Mouse (Mus musculus) heart, adult 8-10 months (tissue): ENCODE data around the gene Hist2h2be. TPM values are rescaled to one million over a fixed set of nuclear protein-coding genes. Genes with fewer than 3 reads are reported as not detected.
A peak's percentile ranks its signal among the peaks of the same experiment; 100 is the strongest.
"Not testable (repeated sequence)": the region's sequence is repeated elsewhere in the genome, so short reads cannot be mapped to it uniquely, and the experiment has no call there.

Source experiments
- DNase-seq: peaks from one replicate; pipeline ENCODE4 v3.0.0; 2022; ENCODE audit warnings: low spot score
- total RNA-seq, 4 experiments: library from RNA; stranded (reverse); gene quantifications; 2 replicates each; pipeline ENCODE4 v1.2.4; 2022

Hist2h2be gene
- total RNA-seq, 4 experiments from 2014 or later, result 8.3 to 10.2 (median 9.8) TPM

DNA sequence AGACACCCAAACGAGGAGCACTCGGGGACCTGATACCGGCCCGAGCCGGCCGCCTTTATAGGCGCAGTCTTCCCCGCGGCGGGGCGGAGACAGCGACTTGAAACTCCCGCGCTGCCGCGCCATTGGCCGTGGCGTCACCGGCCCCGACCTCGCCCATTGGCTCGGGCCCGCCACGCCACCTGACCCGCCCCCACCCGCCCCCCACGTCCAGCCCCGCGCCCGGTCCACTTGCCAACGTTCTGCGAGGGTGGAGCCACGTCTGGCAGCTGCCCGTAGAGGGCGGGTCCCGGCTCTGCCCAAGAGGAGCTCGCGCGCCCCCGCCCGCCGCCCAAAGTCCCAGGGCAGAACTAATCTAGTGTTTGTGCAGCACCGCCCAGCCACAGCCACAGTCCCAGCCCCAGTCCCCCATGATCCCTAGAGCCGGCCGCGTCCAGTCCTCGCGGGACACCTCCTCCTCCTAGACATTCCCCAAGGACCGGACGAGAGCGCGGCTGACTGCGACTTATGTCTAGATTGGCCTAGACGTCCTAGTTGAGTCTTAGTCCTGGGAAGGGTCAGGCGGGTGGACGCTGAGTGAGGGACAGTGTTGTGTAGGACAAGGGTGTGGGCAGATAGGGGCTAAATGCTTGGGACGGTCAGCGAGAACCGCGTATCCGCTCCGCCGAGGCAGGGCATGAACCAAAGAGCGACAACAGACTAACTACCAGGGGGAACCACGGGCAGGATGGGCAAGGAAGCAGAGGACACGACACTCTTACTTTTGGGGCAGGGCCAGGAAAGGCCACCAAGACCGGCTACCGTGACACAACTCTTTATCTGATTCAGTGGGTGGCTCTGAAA is 18.3 kb downstream of the Hist2h2be start, which contains the start of gene Hist2h3c2:
Gene Hist2h3c2 (minus strand): TSS at position 174 of the 840 bp plus-strand sequence.
- DNase-seq, result not testable (repeated sequence)

DNA sequence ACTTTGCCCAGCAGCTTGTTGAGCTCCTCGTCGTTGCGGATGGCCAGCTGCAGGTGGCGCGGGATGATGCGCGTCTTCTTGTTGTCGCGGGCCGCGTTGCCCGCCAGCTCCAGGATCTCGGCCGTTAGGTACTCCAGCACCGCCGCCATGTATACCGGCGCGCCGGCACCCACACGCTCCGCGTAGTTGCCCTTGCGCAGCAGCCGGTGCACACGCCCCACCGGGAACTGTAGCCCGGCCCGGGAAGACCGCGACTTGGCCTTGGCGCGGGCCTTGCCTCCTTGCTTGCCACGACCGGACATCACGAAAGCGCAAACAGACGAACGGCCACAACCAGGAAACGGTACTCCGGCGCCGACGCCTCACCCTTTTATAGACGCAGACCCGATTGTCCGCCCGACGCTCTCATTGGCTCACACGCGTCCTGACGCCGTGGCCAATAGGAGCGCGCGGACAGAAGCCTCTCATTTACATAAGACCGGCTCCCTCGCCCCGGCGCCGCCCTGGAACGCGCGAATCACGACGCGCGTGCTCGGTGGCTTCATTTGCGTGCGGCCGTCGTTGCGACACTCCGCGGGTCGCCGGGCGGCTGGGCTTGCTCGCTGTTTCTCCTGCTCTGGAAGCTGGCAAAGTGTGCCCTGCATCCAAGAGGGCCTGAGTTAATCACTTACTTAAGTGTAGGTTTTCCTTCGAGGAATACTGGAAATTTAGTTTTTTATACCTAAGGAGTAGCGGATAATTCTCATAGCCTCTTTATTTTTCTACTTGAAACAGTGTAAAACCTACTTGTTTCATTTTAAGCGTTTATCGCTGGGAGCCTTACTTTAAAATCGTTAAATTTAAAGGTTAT is 19.3 kb downstream of the Hist2h2be start, which contains the start of gene Hist2h2aa2:
Gene Hist2h2aa2 (minus strand): TSS at position 328 of the 850 bp plus-strand sequence.
- DNase-seq, result peak; percentile 98

DNA sequence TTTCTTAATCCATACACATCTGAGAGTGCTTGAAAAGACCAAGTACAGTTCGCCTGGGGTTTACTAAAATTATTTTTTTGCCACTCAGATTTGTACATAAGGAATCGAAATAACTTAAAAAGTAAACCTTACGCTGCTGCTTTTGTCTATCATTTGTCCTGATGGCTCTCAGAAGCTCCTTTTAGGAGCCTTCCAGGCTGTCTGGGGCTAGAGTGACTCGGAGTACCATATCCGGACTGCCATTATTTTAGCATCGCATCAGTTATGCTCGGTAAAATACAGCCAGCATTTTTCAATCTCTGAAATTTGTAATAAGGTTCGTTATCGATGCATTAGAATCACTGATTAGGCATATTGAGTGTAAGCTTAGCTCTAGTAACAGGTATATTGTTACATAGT is 19.9 kb downstream of the Hist2h2be start:
- no peak for DNase-seq

DNA sequence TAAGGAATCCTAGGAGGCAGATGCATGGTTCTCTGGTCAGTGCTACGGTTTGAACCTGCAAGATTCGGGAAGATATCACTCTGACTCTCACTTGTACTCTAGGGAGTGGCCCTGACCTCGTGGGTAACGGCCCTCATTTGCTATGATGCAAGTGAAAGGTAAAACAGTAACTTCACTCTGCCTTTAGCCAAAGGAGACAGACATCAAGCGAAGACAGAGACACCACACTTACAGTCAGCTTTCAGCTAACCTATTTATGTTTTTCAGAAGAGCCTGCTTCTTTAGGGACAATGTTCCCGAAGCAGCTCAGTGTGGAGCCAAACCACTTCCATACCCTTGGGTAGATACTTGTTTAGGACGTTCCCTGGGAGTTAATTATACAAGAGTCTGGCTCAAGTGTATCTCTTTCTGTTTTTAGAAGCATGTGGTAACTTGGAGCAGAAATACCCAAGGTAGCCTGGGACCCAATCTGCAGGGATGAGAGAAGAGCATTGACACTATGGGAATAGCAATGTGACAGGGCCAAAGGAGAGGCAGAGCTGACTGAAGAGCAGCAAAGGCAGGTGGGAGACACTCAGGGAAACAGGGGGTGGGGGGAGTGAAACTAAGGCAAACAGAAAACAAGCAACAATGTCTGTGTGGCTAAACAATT is 23.1 kb downstream of the Hist2h2be start:
- DNase-seq, result peak; percentile 47

DNA sequence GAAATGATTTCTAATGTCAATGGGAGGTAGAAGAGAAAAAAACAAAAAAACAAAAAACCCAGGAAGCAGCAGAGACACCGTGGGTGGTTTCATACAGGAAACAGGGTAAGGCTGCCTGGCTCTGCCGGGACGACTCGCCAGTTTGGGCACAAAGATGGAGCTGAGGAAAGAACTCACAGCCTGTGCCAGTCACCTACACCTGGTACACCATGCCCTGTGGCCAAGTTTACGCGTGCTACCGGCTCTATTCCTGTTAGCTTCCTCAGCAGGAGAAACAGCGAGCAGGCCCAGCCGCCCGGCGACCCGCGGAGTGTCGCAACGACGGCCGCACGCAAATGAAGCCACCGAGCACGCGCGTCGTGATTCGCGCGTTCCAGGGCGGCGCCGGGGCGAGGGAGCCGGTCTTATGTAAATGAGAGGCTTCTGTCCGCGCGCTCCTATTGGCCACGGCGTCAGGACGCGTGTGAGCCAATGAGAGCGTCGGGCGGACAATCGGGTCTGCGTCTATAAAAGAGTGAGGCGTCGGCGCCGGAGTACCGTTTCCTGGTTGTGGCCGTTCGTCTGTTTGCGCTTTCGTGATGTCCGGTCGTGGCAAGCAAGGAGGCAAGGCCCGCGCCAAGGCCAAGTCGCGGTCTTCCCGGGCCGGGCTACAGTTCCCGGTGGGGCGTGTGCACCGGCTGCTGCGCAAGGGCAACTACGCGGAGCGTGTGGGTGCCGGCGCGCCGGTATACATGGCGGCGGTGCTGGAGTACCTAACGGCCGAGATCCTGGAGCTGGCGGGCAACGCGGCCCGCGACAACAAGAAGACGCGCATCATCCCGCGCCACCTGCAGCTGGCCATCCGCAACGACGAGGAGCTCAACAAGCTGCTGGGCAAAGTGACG is 24.3 kb downstream of the Hist2h2be start, which contains the start of gene Hist2h2aa1:
Gene Hist2h2aa1 (plus strand): TSS at position 495 of the 884 bp plus-strand sequence.
- DNase-seq, result peak; percentile 89

DNA sequence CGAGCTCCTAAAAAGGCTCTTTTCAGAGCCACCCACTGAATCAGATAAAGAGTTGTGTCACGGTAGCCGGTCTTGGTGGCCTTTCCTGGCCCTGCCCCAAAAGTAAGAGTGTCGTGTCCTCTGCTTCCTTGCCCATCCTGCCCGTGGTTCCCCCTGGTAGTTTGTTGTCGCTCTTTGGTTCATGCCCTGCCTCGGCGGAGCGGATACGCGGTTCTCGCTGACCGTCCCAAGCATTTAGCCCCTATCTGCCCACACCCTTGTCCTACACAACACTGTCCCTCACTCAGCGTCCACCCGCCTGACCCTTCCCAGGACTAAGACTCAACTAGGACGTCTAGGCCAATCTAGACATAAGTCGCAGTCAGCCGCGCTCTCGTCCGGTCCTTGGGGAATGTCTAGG is 25.1 kb downstream of the Hist2h2be start:
- not testable (repeated sequence) for DNase-seq

DNA sequence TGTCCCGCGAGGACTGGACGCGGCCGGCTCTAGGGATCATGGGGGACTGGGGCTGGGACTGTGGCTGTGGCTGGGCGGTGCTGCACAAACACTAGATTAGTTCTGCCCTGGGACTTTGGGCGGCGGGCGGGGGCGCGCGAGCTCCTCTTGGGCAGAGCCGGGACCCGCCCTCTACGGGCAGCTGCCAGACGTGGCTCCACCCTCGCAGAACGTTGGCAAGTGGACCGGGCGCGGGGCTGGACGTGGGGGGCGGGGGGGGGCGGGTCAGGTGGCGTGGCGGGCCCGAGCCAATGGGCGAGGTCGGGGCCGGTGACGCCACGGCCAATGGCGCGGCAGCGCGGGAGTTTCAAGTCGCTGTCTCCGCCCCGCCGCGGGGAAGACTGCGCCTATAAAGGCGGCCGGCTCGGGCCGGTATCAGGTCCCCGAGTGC is 25.5 kb downstream of the Hist2h2be start, which contains the start of gene Hist2h3c1:
Gene Hist2h3c1 (plus strand): TSS at position 259 of the 430 bp plus-strand sequence.
- DNase-seq, result not testable (repeated sequence)

DNA sequence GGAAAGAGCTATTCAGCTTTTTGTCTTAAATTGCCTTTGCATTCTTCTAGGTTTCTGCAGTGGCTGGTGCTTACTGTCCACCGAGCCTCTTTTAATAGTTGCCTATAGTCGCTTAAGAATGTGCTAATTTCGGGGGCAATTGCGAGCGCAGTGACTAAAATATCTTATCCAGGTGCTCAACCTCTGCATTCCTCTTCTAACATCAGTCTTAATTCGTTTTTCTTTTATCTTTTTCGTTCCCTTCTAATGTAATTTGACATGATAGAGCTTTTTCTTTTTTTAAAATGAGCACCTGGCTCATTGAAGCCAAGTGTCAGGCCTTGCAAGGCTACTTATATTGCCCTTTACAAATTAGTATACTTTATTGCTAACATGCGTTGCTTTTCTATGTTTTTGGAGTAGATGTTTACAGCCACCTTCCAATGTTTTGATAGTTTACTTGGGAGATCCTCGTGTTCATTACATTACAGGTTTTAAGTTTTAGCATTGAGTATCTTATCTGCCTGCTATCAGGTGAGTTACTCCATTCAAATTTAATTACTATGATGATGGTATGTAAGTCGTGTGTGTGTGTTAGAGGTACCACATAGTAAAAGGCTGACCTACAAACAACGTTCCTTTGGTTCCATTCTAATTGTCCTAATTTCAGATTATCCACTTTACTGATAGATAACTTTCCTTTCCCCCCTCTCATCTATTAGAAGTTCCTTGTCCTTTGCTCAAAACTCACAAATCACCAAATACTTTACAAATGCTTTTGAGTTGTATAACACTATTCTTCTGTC is 26.6 kb downstream of the Hist2h2be start:
- DNase-seq, result no peak

DNA sequence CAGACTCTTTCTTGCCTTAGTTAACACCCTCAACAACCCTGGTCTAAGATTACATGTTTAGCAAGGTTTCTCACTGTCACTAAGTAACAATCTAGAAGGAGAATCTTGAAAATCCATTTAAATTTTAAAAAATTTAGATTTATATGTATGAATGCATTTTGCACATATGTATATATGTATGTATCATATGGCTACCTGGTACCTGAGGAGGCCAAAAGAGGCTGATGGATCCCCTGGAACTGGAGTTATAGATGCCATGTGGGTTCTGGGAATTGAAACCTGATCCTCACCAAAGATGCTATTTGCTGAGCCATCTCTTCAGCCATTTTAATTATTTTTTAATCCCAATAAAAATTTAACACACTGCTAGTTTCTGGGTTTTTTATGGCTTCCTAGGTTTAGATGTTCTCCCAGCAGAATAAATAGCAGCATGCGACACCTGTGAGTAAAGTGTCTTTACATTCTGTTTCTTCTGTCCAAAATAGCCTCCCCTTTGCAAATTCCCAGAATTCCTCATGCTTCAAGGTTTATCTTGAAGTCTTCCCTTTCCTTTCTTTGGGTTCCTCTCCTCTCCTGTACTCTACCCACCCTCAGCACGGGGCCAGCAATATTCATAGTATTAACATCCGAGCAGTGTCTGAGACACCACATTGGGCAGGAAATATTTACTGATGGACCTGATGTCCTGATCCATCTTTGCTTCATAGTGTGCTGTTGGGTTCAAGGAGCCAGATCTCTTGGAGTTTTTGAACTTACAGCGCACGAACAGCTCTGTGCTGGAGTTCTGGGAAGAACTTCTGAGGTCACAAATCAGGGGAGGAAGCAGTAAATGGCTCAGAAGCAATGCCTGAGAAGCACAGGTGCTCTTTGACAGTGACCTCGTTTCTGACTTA is 27.5 kb downstream of the Hist2h2be start:
- DNase-seq, result no peak

DNA sequence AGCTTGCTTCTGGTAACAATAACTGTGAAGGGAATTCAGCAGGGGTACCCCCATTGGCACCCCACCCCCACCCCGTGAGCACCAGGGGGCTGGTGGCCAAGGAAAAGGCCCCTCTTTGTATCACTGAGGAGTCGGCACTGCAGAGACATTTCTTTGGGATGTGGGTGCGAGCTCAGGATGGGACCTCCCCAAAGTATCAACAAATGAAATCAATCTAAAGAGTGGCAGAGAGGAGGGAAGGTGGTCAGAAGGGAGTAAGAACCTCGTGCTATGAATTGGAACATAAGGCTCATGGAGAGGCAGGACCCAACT is 28.1 kb downstream of the Hist2h2be start:
- DNase-seq, result no peak

DNA sequence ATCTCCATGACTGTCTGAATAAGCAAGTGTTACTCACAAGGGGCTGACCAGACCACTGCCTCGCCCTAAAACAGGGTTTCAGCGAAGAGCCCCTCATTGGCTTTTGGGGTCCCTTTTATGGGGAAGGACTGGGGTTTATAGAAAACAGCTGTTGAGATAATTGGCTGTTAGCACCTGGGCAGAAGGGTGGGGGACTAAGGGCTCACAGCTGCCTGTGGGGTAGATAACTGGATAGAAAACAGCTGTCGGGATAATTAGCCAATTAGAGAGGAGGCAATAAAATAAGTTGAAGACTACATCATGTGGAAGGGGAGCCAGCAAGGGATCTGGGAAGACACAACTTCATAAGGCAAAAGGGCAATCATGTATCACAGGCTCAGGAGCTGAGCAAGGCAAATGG is 30.0 kb downstream of the Hist2h2be start:
- no peak for DNase-seq

DNA sequence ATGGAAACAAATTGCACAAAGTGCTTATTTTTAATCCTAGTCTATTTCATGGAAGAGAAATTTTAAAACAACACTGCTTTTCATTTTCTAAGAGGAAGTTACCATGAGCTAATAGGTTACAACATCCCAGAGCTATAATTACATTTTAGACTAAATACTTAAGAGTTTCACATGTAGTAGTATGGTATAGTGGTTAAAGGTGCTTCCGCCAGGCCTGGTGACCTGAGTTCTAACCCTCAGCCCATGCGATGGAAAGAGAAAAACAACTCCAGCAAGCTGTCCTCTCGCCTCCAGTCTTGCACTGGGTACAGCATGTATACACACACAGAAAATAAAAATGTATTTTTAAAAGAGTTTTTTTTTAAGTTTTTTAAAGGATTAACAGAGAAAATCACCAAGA is 30.9 kb downstream of the Hist2h2be start:
- no peak for DNase-seq

DNA sequence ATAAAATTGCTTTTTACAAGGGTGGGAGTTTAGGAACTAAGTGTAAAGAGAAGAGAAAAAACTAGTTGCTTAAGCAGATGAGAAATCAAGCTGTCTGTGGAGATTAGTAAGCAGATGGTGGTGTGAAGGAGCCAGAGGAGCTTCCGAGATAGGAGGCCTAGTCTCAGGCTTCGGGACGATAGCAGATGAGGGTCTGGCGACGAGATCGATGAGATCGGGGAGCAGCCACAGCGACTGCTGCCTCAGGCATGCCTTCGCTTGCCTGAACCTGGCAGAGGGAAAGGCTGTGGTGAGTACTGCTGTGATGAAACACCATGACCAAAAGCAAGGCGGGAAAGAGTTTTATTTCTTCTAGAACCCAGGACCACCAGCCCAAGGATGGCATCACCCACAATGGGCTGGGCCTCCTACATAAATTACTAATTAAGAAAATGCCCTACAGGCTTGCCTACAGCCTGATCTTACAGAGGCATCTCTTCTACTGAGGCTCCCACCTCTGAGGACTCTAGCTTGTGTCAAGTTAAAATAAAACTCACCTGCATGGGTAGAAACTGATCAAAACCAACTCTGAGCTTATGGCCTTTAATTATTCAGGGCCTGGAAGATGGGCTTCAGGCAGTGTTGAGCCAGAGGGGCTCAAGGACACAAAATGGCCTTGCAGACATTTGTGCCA is 33.9 kb downstream of the Hist2h2be start:
- DNase-seq, result no peak

DNA sequence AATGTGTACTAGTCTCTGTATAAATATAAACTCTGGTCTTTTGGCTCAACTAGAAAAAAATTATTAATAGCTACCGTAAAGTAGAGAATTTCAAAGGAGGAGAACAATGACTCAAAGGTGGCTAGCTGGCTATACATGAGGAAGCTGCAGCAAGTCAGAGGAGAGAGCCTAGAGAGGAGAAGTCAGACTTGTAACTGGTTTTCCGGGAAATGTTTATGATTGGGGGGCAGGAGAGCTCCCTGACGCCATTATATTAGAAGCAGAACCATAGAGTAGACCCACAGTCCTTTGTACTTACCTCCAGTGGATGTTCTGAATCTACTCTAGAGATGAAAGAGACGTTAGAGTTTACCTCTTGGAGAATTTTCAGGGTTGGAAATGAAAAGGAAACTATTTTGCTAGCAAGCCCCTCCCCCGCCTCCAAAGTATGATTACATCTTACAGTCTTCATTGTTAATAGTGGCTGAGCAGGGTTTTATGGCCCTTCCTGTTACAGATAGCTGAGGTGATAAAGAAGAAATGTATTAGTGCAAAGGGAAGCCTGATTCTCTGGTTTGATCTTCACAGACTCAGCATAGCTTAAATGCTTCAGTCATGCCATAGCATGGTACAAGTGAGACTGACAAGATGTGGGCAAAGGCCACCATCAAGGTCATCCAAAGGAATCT is 35.1 kb downstream of the Hist2h2be start:
- no peak for DNase-seq

DNA sequence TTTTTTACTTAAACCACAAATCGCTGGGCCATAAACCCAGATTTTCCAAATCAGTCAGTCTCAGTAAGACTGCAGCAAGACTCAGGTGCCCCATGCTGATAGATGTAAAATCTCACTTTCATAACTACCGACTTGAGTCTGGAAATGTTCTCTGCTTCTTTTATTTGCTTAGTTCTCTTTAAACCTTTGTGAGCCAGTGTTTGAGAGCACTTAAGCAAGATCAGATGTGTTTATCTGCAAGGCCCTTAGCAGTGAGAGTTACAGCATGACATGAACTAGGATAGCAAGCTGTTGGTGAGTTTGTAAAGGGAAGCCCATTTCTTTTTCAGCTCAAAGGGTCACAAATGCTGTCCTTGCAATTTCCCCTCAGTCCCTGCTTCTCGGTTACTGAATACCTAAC is 36.3 kb downstream of the Hist2h2be start:
- DNase-seq, result no peak

DNA sequence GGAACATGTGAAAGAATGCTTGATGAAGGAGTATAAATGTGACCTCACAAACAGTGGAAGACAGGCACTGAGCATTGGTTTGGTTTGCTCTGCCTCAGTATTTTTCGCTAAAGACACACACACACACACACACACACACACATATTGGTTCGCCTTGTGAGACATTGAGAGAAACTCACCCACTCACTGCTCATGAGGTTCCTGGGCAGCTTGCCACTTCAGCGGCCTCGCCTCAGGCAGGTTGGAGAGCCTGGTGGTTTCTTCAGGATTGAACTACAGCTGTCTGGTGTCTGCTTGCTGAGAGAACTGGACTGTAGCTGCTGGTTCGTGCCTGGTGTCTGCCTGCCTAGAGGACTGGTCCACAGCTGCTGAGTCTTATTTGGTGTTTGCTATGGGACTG is 39.3 kb downstream of the Hist2h2be start:
- no peak for DNase-seq

DNA sequence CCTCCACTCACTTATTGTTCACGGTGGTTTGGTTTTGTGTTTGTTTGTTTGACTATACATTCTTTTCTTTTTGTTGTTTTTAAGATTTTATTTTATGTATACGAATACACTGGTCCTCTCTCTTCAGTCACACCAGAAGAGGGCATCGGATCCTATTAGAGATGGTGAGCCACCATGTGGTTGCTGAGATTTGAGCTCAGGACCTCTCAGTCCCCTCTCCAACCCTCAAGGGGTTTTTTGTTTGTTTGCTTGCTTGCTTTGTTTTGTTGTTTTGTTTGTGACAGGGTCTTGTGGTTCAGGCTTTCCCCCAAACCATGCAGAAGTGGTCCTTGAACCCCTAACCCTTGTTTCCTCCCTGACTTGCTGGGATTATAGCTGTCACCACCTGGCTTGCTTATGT is 40.7 kb downstream of the Hist2h2be start:
- no peak for DNase-seq
